Mouse (Mus musculus) CH12.LX (cell line): ENCODE measurements around the gene Ypel1.

Source experiments
- BHLHE40 ChIP-seq: IDR thresholded peaks from 2 replicates; pipeline ENCODE4 v1.6.1; 2011; ENCODE audit warnings: mild to moderate bottlenecking, low read depth, low read length, improper control_type of control experiment
- CHD2 ChIP-seq: IDR thresholded peaks from 2 replicates; pipeline ENCODE4 v1.6.1; 2011; ENCODE audit warnings: low read length, improper control_type of control experiment
- CTCF ChIP-seq, 2 experiments: IDR thresholded peaks in 1 of 2; conservative IDR thresholded peaks in 1 of 2; 2 replicates each; pipeline ENCODE4 v1.5.1; 2011 to 2012; ENCODE audit warnings: low read depth in 2 of 2, low read length in 2 of 2, improper control_type of control experiment in 1 of 2, inconsistent platforms in 1 of 2, mild to moderate bottlenecking in 1 of 2, moderate library complexity in 1 of 2
- ETS1 ChIP-seq: conservative IDR thresholded peaks from 2 replicates; pipeline ENCODE4 v1.6.1; 2012; ENCODE audit warnings: low read depth, mild to moderate bottlenecking, inconsistent platforms, low read length, improper control_type of control experiment, moderate library complexity
- HCFC1 ChIP-seq: IDR thresholded peaks from 2 replicates; pipeline ENCODE4 v1.6.1; 2012; ENCODE audit warnings: low read depth, mild to moderate bottlenecking, inconsistent platforms, low read length, improper control_type of control experiment
- MAFK ChIP-seq: IDR thresholded peaks from 2 replicates; pipeline ENCODE4 v1.6.1; 2011; ENCODE audit warnings: low read length, improper control_type of control experiment; ENCODE audit not compliant: insufficient replicate concordance
- MYC ChIP-seq: IDR thresholded peaks from 2 replicates; pipeline ENCODE4 v1.6.1; 2011; ENCODE audit warnings: low read depth, mild to moderate bottlenecking, improper control_type of control experiment, low read length
- POLR2A ChIP-seq: IDR thresholded peaks from 2 replicates; pipeline ENCODE4 v1.6.1; 2011; ENCODE audit warnings: low read depth, mild to moderate bottlenecking, improper control_type of control experiment, low read length
- POLR2AphosphoS2 ChIP-seq: IDR thresholded peaks from 2 replicates; pipeline ENCODE4 v1.6.1; 2011; ENCODE audit warnings: low read depth, low read length, improper control_type of control experiment
- USF1 ChIP-seq: IDR thresholded peaks from 2 replicates; pipeline ENCODE4 v1.6.1; 2014; ENCODE audit warnings: low read depth, mild to moderate bottlenecking, inconsistent platforms, low read length, improper control_type of control experiment
- ZC3H11A ChIP-seq: IDR thresholded peaks from 2 replicates; pipeline ENCODE4 v1.6.1; 2012; ENCODE audit warnings: low read depth, mild to moderate bottlenecking, inconsistent platforms, low read length, improper control_type of control experiment
- ZKSCAN1 ChIP-seq: IDR thresholded peaks from 2 replicates; pipeline ENCODE4 v1.6.1; 2012; ENCODE audit warnings: low read depth, inconsistent platforms, low read length, improper control_type of control experiment, borderline replicate concordance
- ZNF384 ChIP-seq: IDR thresholded peaks from 2 replicates; pipeline ENCODE4 v1.6.1; 2012; ENCODE audit warnings: low read depth, low read length, improper control_type of control experiment, inconsistent platforms

DNA sequence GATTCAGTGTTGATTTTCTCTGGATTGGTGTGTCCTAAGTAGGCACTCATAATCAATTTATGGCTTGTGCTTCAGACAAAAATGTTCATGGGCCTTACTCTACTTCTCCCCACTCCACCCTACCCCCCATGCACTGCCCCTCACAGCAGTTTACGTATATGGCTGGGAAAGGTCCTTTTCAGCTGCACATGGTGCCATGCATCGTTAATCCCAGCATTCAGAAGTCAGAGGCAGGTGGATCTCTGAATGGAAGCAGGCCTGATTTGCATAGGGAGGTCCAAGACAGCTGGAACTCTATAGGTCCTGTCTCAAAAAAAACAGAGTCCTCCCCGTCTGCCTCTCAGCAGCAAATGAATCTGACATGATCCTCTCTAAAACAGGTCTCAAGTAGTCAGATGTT, 24.2 kb upstream of the Ypel1 start:
- TF ChIP-seq HCFC1 (no peak), POLR2A (no peak), ETS1 (no peak), ZKSCAN1 (no peak), ZNF384 (no peak), USF1 (no peak), BHLHE40 (no peak), MAFK (no peak), ZC3H11A (no peak), MYC (no peak), CTCF (conservative IDR thresholded peaks at IDR 0.05 in 1 of 2, IDR thresholded peaks at IDR 0.05 in 1 of 2; ENCODE audit: low read depth in 2 of 2, low read length in 2 of 2) (no peak), CHD2 (no peak), POLR2AphosphoS2 (no peak)
